Mouse (Mus musculus) embryo, embryonic 11.5 days (tissue): ENCODE data around the gene Hyal5.

ENCODE experiments used
- DNase-seq: peaks from one replicate; pipeline ENCODE4 v3.0.0-alpha.2; 2012; ENCODE audit warnings: low read depth, low spot score

Hyal5 gene

DNA sequence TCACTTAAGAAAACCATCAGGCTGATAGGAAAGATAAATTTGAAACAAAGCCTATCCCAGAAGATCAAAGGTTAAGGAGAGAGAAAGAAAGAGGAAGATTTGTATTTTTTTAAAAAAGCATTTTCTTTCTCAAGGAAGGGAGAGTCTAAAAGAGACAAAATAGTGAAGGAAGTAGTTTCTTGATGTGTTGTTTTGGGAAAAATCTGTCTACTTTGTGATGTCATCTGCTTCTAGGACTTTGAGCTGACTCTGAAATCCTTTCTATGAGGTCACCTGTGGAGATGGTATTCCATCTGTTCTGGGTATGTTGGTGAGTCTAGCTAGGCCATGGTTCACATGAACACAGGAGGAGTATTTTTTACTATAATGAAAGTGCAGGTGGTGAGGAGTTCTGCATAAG lies at the start of gene Hyal5:
Gene Hyal5, plus strand, starts transcription at position 301 of the 400 bp plus-strand sequence.
- no peak for DNase-seq

DNA sequence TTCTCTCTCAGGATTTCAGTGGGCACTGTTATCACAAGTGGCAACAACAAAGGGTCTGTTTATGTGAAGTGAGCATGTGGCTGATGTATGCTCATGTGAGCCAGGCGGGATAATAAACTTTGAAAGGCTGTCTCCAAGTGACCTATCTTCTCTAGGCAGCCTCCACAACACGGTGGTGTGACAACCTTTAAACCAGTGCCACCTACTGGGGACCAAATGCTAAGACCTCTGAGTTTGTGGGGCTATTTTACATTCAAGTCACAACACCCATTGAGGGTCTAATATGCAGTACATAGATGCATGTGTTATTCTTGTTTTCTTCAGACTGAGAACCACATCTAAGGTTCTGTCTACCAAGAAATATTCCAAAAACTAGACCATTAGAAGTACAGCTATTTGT lies 35.7 kb upstream of the Hyal5 start:
- no peak for DNase-seq

DNA sequence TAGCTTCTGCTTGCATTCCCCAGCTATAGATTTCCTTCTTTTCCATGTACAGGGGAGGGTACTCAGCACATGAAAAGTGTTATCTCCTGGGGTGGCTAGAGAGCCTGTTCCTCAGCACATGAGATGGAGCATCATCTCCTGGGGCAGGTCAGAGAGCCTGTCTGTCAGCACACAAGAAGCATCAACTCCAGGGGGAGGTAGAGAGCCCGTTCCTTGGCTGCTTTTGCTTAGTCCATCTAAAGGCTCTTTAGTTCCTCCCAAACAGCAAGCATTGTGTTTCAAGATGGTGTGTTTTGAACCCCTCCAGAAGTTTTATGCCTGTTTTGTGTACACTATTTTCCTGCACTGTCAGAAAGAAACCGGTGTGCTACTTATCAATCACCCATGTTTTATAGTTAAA lies 2.5 kb downstream of the Hyal5 start:
- peak; percentile 1 for DNase-seq

DNA sequence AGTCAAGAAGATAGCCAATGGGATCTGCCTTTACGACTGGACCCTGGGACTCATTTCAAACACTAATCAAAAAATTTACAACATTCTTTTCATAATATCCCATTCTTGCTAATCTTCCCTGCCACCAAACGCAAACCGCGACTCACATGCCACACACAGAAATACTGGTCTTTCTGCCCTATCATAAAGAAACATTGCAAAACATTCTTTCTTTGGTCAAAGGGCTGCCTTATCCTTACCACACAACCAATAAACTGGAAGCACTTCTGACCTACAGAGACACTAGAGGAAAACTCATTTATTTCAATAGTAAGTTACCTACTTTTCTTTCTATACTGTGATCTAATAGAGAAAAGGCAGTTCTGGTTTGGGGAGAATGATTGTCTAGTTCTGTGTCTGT lies 5.9 kb downstream of the Hyal5 start:
- no peak for DNase-seq

DNA sequence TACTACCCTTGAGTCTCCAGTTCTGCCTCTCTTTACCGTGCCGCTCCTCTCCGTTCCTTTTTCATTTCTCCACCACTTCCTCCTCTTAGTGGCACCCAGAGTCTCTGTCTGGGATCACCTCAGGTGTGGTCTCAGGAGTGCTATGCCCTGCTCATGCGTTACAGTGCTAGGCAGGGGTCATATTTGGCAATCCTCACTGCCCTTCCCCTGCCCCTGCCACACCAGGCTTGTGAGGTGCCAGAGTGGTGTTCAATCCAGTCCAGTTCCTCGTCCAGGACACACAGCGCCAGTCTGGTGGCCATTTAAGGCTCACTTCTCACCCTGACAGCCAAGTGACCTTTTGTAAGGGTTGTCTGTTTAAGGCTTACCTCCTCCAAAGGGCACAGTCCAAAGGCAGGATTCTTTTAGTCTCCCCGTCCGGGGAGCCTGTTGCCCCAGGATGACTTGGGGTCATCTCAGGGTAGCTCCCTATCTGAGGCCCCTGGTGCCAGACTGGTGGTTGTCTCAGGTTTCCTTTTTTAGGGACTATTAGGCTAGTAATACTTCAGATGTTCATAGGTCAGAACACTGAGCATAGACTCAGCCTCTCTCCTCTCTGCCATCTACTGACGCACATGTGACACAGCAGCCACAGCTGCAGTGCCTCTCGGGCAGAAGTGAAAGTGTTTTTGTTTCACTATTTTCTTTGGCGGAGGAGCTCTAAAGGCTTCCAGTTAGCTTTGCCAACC lies 36.5 kb downstream of the Hyal5 start:
- DNase-seq = no peak

DNA sequence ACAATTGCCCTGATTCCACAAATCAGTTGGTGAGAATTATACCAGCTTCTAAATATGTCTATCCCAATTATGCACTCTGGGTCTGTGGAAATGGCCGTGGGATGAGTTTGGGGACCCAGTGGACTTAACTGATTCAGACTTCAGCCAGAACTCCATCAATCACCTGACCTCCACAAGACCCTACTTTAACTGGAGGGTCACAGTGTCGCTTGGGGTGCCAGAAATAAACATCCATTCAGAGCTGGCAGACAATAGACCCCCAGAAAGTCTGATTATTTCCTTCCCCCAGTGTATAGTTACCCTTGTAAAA lies 37.0 kb downstream of the Hyal5 start:
- no peak for DNase-seq

DNA sequence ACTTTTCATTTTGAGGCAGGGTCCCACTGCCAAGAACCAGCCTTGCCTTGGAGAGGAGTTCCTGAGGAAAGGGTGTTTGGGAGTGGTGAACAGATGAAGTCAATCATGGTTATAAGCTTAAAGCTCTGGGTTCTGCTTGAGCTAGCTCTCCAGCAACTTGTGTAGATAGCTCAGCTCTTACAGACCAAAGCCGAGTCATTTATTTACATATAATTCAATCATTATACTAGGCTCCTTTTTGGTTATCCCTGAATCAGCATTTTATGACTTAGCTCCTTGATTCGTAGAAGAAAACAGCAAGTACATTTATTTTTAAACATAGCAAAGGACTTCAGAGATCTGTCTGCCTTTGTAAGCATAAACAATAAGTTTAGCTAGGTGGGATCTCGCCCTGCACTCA lies 47.3 kb downstream of the Hyal5 start:
- DNase-seq = no peak

DNA sequence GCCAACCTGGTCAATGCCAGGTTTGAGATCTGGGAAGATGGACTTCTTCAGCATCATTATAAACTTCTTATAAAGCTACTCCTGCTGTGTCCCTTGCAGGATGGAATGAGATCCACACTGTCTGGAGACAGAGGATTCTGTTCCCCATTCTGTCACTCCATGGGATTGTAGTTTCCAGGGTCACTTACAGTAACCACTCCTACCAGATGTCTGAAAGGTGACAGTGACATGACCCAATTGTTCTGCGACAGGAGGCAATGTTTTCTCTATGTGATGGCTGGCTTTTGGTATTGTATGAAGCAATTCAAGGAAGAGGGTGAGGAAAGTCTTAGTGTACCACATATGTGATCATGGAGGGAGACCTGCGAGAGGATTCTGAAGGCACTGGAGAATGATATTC lies 50.0 kb downstream of the Hyal5 start:
- DNase-seq = no peak

DNA sequence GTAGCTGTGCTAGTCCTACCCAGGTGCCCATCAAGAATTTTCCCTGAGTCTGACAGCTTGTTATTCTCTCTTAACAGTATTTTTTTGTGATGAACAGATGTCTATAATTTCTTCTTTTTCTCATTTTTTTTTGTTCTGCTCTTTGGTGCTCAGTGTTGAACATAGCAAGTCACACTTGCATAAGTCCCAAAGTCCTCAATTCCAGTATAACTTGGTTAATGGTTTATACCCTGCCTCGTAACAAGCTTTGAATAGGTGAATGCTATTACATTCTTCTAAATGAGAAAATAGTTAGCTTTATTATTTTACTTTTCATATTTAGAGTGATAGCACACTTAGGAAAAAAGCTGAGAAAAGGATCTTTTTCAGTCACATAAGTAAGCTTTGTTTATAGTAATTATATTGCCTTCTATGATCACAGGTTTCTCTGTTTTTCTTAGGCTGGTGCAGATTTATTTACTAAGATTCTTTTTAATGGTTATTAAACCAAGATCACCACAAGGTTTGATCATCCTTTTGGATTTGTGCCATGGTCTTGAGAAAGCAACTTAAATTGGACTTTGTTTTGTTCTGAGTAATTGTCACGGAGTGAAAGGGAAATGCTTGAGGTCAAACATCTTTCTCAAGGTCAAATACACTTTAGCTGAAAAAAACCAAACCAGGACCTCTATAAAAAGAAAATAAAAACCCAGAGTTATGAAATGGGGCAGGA lies 52.4 kb downstream of the Hyal5 start:
- no peak for DNase-seq

DNA sequence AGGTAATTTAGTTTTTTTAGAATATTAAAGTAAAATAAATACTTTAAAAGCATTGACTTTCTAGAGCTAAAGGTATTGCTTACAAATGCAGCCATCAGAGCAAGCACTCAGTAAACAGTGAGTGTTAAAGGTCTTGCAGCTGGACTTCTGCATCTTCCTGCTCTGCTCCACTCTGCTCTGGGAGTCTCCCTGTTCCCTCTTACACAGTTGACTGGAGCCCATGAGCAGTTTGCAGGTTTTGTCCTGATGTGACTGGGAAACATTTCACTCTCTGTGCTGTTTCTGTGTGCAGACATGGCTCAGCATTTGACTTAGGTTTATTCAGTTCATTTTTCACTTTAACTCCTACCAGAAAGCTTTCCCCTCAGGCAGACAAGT lies 52.9 kb downstream of the Hyal5 start:
- no peak for DNase-seq

DNA sequence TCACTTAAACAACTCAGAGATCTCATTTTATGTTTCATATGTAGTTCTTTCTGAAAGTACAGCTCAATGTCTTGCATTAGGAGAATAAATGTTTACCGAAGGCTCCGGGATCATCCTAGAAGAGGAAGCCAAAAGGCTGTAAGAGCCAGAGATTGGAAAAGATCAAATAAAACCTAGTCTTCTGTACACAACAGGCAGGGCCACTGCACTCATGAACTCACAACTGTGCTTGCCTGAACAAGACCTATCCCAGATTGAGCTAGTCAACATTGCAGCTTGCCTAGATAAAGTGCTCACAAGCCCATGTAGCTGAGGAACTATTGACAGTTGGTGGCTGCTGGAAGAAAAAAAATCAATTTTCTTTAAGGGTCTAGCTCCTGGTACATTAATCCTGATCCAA lies 55.8 kb downstream of the Hyal5 start:
- DNase-seq = no peak

DNA sequence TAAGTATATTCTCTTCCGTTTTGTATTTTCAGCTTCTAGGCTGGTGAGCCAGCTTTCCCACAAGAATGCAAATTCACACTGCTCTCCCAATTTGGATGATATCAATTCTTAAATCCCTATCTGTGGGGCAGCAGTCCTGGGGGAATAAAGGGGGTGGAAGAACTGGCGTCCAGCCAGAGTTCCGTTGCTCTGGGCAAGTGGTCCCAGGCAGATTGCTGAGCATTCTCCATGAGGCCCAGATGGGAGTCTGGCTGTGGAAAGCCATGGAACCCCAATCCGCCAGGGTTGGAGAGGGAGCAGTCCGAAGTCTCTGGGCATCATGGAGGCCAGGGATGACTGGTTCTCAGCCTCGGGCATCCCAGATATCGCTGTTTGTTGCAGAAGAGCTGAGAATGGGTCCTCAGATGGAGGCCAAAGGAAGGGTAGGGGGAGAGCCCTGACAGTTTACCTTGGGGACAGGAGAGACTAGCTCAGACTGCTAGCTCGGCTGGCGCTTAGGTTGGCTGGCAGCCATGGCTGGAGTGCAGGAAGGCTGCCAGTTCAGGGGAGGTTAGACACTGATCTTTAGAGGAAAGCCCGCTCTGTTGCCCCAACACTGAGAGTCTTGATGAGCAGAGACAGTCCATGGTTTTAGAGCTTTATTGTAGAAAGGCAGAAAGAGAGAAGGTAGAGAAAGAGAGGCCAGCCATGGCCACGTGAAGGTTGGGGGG lies 67.4 kb downstream of the Hyal5 start:
- no peak for DNase-seq
